Comparison of ENCODE assay signal across 13 mouse cellular contexts in the genomic region with DNA sequence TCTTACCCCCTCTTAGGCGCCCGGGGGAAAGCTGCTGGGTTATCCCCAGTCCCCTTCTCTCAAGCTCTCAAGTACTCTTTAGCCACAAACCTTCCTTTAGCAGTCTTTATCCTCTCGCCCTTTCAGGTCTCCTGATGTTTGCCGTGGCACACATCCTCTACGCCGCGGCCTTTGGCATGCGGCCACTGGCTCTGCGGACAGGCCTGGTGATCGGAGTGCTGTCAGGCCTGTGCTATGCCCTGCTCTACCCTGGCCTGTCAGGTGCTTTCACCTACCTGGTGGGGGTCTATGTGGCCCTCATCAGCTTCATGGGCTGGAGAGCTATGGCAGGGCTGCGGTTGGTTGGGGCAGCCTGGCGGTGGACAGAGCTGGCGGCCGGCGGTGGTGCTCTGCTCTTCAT. TPM values are rescaled to one million over a fixed set of nuclear protein-coding genes. Genes with fewer than 3 reads are reported as not detected.
DNase-seq lines count a peak whose midpoint lies in the region; ATAC-seq and TF ChIP-seq lines count a peak whose summit lies in the region.
"Had no signal": no experiment of that assay in that cellular context is flagged by ENCODE, and none has a peak within 500 bp of the region (broad histone marks: within the 10 kb centered on the region; RNA-seq: fewer than 3 reads in every experiment).

No protein-coding gene starts in this region.

- H3K36me3 ChIP-seq in intestine, embryonic 15.5 days = 0 out of 2 replicates have a peak, but pooled peaks cover 8% of the 10 kb centered on the region
- peaks cover 21% of the 10 kb centered on the region for H3K36me3 ChIP-seq in intestine, postnatal 0 days (ENCODE audit: control insufficient read depth, insufficient read depth)

- no peak for ATAC-seq in intestine, embryonic 15.5 days
- ATAC-seq in intestine, postnatal 0 days = no peak
- ATAC-seq: forebrain, embryonic 14.5 days; hindbrain, postnatal 0 days had no signal

- 0 out of 2 replicates have a peak overlapping the region, but pooled peaks have one; percentile 99 for H3K27ac ChIP-seq in intestine, embryonic 15.5 days
- no peak overlapping the region for H3K27ac ChIP-seq in intestine, postnatal 0 days (ENCODE audit: low read depth, low read length)
- H3K27ac ChIP-seq: hindbrain, postnatal 0 days had no signal

- H3K9me3 ChIP-seq in intestine, embryonic 15.5 days = no peaks in the 10 kb centered on the region
- H3K9me3 ChIP-seq in intestine, postnatal 0 days (ENCODE audit: control insufficient read depth) = no peaks in the 10 kb centered on the region

- H3K9ac ChIP-seq in intestine, embryonic 15.5 days = no peak overlapping the region
- no peak overlapping the region for H3K9ac ChIP-seq in intestine, postnatal 0 days (ENCODE audit: low read depth, low read length)

- TF ChIP-seq CTCF in intestine, postnatal 0 days (IDR thresholded peaks at IDR 0.05; ENCODE audit: low read depth) = no peak

- WGBS in intestine, embryonic 15.5 days = 89% methylated on average over 15 of the region's 15 CpGs
- 90% methylated on average over 15 of the region's 15 CpGs for WGBS in intestine, postnatal 0 days

- peaks cover 19% of the 10 kb centered on the region for H3K4me1 ChIP-seq in intestine, embryonic 15.5 days (replicated peaks)
- 0 out of 2 replicates have a peak, but pooled peaks cover 5% of the 10 kb centered on the region for H3K4me1 ChIP-seq in intestine, postnatal 0 days (replicated peaks; ENCODE audit: control insufficient read depth, insufficient read depth, low read length)

- DNase-seq in adrenal gland, adult (ENCODE audit: inconsistent age in 2 of 2, low spot score in 1 of 2) = peak; percentile 63 to 79
- DNase-seq in adrenal gland, adult 8-10 months = no peak
- DNase-seq in ovary, postnatal 36 days (ENCODE audit: low spot score) = peak; percentile 46
- DNase-seq in ovary, postnatal 14 days (ENCODE audit: low spot score) = no peak
- no peak for DNase-seq in MN1 (ENCODE audit: low spot score)
- no peak for DNase-seq in right cerebral cortex, postnatal 4 days
- DNase-seq: lung, adult 2 months; right cerebral cortex, postnatal 25 days had no signal

- no peaks in the 10 kb centered on the region for H3K27me3 ChIP-seq in intestine, embryonic 15.5 days (replicated peaks)
- no peaks in the 10 kb centered on the region for H3K27me3 ChIP-seq in intestine, postnatal 0 days (replicated peaks; ENCODE audit: control insufficient read depth, insufficient read depth, low read length)

- no peak overlapping the region for H3K4me3 ChIP-seq in intestine, embryonic 15.5 days (replicated peaks)
- no peak overlapping the region for H3K4me3 ChIP-seq in intestine, postnatal 0 days (ENCODE audit: low read depth, low read length)
- H3K4me3 ChIP-seq: myocyte had no signal

- no peak overlapping the region for H3K4me2 ChIP-seq in intestine, embryonic 15.5 days (replicated peaks)
- no peak overlapping the region for H3K4me2 ChIP-seq in intestine, postnatal 0 days (replicated peaks; ENCODE audit: low read depth)

RNA-seq across cellular contexts. Expression of gene Tmem86a, which starts 2.9 kb away (rescaled TPM):
- 100 to 1,000 TPM in 1 of 4 experiments, 10 to 100 TPM in 3; 37.9 to 108 (median 75.8) TPM for total RNA-seq in adrenal gland, adult 8-10 months (2022)
- polyA plus RNA-seq in intestine, embryonic 15.5 days (2015; fragmentation: Nextera tagmentation; extraction: Ambion mirVana) = 48.8 and 50.4 TPM in 2 replicates
- polyA plus RNA-seq in intestine, postnatal 0 days (2015; fragmentation: Nextera tagmentation; extraction: Ambion mirVana) = 43.8 and 48.0 TPM in 2 replicates

RNA-seq across cellular contexts. Expression of gene Spty2d1, which starts 45.1 kb away (rescaled TPM):
- 10 to 100 TPM; 17.3 to 19.7 (median 18.9) TPM for total RNA-seq in adrenal gland, adult 8-10 months (2022)
- polyA plus RNA-seq in intestine, embryonic 15.5 days (2015; fragmentation: Nextera tagmentation; extraction: Ambion mirVana) = 16.5 and 17.2 TPM in 2 replicates
- 8.0 and 10.3 TPM in 2 replicates for polyA plus RNA-seq in intestine, postnatal 0 days (2015; fragmentation: Nextera tagmentation; extraction: Ambion mirVana)

Comparison
In these comparisons a context has a peak if more than half of its experiments do, and no peak if none do; other contexts are left out.
1. DNase-seq: peak in adrenal gland, adult (2 of 2) and ovary, postnatal 36 days (single experiment); none in adrenal gland, adult 8-10 months (single experiment), ovary, postnatal 14 days (single experiment), MN1 (single experiment) and right cerebral cortex, postnatal 4 days (single experiment).